21 mouse cellular contexts compared by ENCODE assay signal in the genomic region with DNA sequence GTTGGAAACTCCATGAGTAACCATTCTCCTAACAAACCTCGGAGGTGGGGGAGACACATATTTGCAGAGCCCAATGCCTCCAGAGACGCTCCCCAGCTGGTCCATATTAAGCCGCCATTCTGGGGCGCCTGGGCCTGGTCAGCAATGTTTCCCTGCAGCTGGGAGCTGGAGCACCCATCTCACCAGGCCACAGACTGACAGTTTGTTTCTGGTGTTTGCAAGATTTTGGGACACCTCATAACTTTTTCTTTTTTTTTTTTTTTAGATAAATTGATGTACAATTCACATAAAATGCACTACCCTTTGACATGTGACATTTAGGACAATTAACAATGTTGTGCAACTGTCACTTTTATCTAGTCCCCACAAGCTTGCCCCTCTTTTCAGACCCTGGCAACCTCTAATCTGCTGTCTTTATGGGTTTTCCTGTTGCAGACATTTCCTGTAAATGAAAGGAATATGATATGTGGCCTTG. TPM values are rescaled to one million over a fixed set of nuclear protein-coding genes. Genes with fewer than 3 reads are reported as not detected.
DNase-seq lines count a peak whose midpoint lies in the region; ATAC-seq and TF ChIP-seq lines count a peak whose summit lies in the region.
"Had no signal": no experiment of that assay in that cellular context is flagged by ENCODE, and none has a peak within 500 bp of the region (broad histone marks: within the 10 kb centered on the region; RNA-seq: fewer than 3 reads in every experiment).

No protein-coding gene starts in this region.

- 75% methylated on average over 4 of the region's 4 CpGs for WGBS in kidney, postnatal 0 days
- 32% methylated on average over 4 of the region's 4 CpGs for WGBS in lung, embryonic 15.5 days
- 67% methylated on average over 4 of the region's 4 CpGs for WGBS in lung, adult 2 months

- H3K9ac ChIP-seq in kidney, postnatal 0 days (ENCODE audit: low read depth, low read length): no peak overlapping the region
- no peak overlapping the region for H3K9ac ChIP-seq in lung, embryonic 15.5 days
- H3K9ac ChIP-seq in MEL (ENCODE audit: control insufficient read depth, low read depth, low read length, poor library complexity, severe bottlenecking): peak overlapping the region; percentile 35
- H3K9ac ChIP-seq: midbrain, embryonic 13.5 days; neural tube, embryonic 13.5 days had no signal

- no peak for TF ChIP-seq CTCF in kidney, postnatal 0 days (IDR thresholded peaks at IDR 0.05; ENCODE audit: low read depth)
- no peak for TF ChIP-seq CTCF in lung, adult 2 months (IDR thresholded peaks at IDR 0.05; ENCODE audit: insufficient read depth, low read length)
- TF ChIP-seq CTCF in MEL (IDR thresholded peaks at IDR 0.05 in 2 of 3, conservative IDR thresholded peaks at IDR 0.05 in 1 of 3; ENCODE audit: control insufficient read depth in 1 of 3, insufficient read depth in 1 of 3, low read depth in 2 of 3, low read length in 3 of 3, poor library complexity in 1 of 3, severe bottlenecking in 1 of 3): no peak

- H3K27me3 ChIP-seq in kidney, postnatal 0 days (ENCODE audit: insufficient read depth, low read length): no peaks in the 10 kb centered on the region
- H3K27me3 ChIP-seq in lung, embryonic 15.5 days: 0 out of 2 replicates have a peak, but pooled peaks cover 2% of the 10 kb centered on the region
- H3K27me3 ChIP-seq in MEL (ENCODE audit: control insufficient read depth in 1 of 2, insufficient read depth in 2 of 2, low read length in 2 of 2): no peaks in the 10 kb centered on the region
- H3K27me3 ChIP-seq: midbrain, embryonic 13.5 days had no signal

- no peaks in the 10 kb centered on the region for H3K9me3 ChIP-seq in kidney, postnatal 0 days (replicated peaks; ENCODE audit: low read length)
- no peaks in the 10 kb centered on the region for H3K9me3 ChIP-seq in lung, embryonic 15.5 days
- no peaks in the 10 kb centered on the region for H3K9me3 ChIP-seq in MEL (replicated peaks; ENCODE audit: insufficient read depth, low read length)
- H3K9me3 ChIP-seq: forebrain, embryonic 10.5 days; midbrain, embryonic 13.5 days; neural tube, embryonic 13.5 days had no signal

- no peak for TF ChIP-seq RAD21 in MEL (IDR thresholded peaks at IDR 0.05; ENCODE audit: low read depth, low read length)

- no peaks in the 10 kb centered on the region; the same call in 1 of the 2 replicates for H3K79me2 ChIP-seq in MEL (ENCODE audit: control insufficient read depth, insufficient read depth, low read length, poor library complexity)

- H3K4me3 ChIP-seq in kidney, postnatal 0 days (replicated peaks; ENCODE audit: low read depth, low read length): no peak overlapping the region
- H3K4me3 ChIP-seq in lung, embryonic 15.5 days: no peak overlapping the region
- H3K4me3 ChIP-seq in lung, adult 2 months (replicated peaks; ENCODE audit: extremely low read depth, low read depth, low read length): no peak overlapping the region
- H3K4me3 ChIP-seq in MEL (ENCODE audit: control insufficient read depth in 1 of 2, insufficient read depth in 1 of 2, low read depth in 2 of 2, low read length in 2 of 2): no peak overlapping the region
- H3K4me3 ChIP-seq: forebrain, embryonic 10.5 days; heart, adult 2 months; midbrain, embryonic 13.5 days; neural tube, embryonic 13.5 days had no signal

- no peak overlapping the region for H3K4me2 ChIP-seq in kidney, postnatal 0 days (ENCODE audit: low read length)
- H3K4me2 ChIP-seq in lung, embryonic 15.5 days: no peak overlapping the region
- H3K4me2 ChIP-seq: liver, embryonic 11.5 days; midbrain, embryonic 13.5 days; neural tube, embryonic 13.5 days had no signal

- H3K27ac ChIP-seq in kidney, postnatal 0 days: no peak overlapping the region
- H3K27ac ChIP-seq in lung, embryonic 15.5 days: no peak overlapping the region
- H3K27ac ChIP-seq in MEL (ENCODE audit: control insufficient read depth, low read depth, low read length): peak overlapping the region; percentile 96
- H3K27ac ChIP-seq: forebrain, embryonic 10.5 days; heart, adult 2 months; midbrain, embryonic 13.5 days; neural tube, embryonic 13.5 days; stomach, postnatal 0 days had no signal

- no peaks in the 10 kb centered on the region for H3K36me3 ChIP-seq in kidney, postnatal 0 days (ENCODE audit: insufficient read depth, low read length)
- no peaks in the 10 kb centered on the region for H3K36me3 ChIP-seq in lung, embryonic 15.5 days
- H3K36me3 ChIP-seq in MEL (ENCODE audit: control insufficient read depth in 1 of 2, insufficient read depth in 2 of 2, low read length in 2 of 2): peaks cover 0 to 23% of the 10 kb centered on the region in 2 experiments; a peak in 2 of 4 replicates
- H3K36me3 ChIP-seq: forebrain, embryonic 10.5 days; midbrain, embryonic 13.5 days; neural tube, embryonic 13.5 days had no signal

- no peak for ATAC-seq in kidney, postnatal 0 days (replicated peaks; ENCODE audit: low FRiP score, low read depth)
- ATAC-seq in lung, embryonic 15.5 days (ENCODE audit: borderline replicate concordance, extremely low read depth, low FRiP score, low TSS enrichment): peak; percentile 31; the same call in 1 of the 2 replicates
- peak; percentile 20; the same call in 1 of the 2 replicates for ATAC-seq in granulocyte monocyte progenitor cell, adult 5-6 weeks (replicated peaks; ENCODE audit: poor library complexity, severe bottlenecking)
- ATAC-seq: midbrain, embryonic 13.5 days had no signal

- no peak for TF ChIP-seq POLR2A in lung, adult 2 months (IDR thresholded peaks at IDR 0.05; ENCODE audit: borderline replicate concordance, extremely low read depth, low read depth, low read length)
- TF ChIP-seq POLR2A in MEL (IDR thresholded peaks at IDR 0.05; ENCODE audit: control insufficient read depth in 1 of 2, insufficient read depth in 1 of 2, low read depth in 1 of 2, low read length in 2 of 2, poor library complexity in 1 of 2): 0 out of 4 replicates have a peak, but pooled peaks of 1 of the 2 experiments have one; percentile 25

- peak; percentile 97 to 99 for TF ChIP-seq EP300 in MEL (IDR thresholded peaks at IDR 0.05; ENCODE audit: low read depth in 1 of 2, low read length in 2 of 2)

- H3K4me1 ChIP-seq in kidney, postnatal 0 days (replicated peaks; ENCODE audit: insufficient read depth, low read length): no peaks in the 10 kb centered on the region
- 0 out of 2 replicates have a peak, but pooled peaks cover 5% of the 10 kb centered on the region for H3K4me1 ChIP-seq in lung, embryonic 15.5 days
- H3K4me1 ChIP-seq in lung, adult 2 months (ENCODE audit: control insufficient read depth, insufficient read depth, low read length): peaks cover 7% of the 10 kb centered on the region
- peaks cover 18 to 34% of the 10 kb centered on the region in 2 experiments for H3K4me1 ChIP-seq in MEL (ENCODE audit: control insufficient read depth in 1 of 2, insufficient read depth in 2 of 2, low read length in 2 of 2)
- H3K4me1 ChIP-seq: forebrain, embryonic 10.5 days; midbrain, embryonic 13.5 days; neural tube, embryonic 13.5 days had no signal

- peak; percentile 30 for DNase-seq in kidney, postnatal 0 days (ENCODE audit: low spot score)
- no peak for DNase-seq in kidney, adult 11 months
- DNase-seq in lung, adult 2 months: no peak
- DNase-seq in MEL (ENCODE audit: low read depth, low spot score): peak; percentile 88
- no peak for DNase-seq in testis, postnatal 10 days (ENCODE audit: low spot score)
- no peak for DNase-seq in cerebellum, adult 18-20 months
- DNase-seq: adrenal gland, postnatal 14 days; cerebellum, postnatal 14 days; embryo, embryonic 11 days; heart, adult 2 months; kidney, adult 18-20 months; right cerebral cortex, adult 18-20 months; thymus, postnatal 14 days had no signal

TF ChIP-seq in MEL, 35 proteins besides CTCF, POLR2A, EP300 and RAD21 (continues in another document):
- TF ChIP-seq MXI1 (IDR thresholded peaks at IDR 0.05; ENCODE audit: low read depth, low read length): peak; percentile 65
- no peak for TF ChIP-seq USF2 (IDR thresholded peaks at IDR 0.05; ENCODE audit: borderline replicate concordance in 1 of 2, insufficient read depth in 1 of 2, low read depth in 1 of 2, low read length in 2 of 2)
- TF ChIP-seq RCOR1 (IDR thresholded peaks at IDR 0.05; ENCODE audit: low read depth, low read length): peak; percentile 75; the same call in 1 of the 2 replicates
- TF ChIP-seq KAT2A (conservative IDR thresholded peaks at IDR 0.05; ENCODE audit: low read depth, low read length): 0 out of 2 replicates have a peak, but pooled peaks have one; percentile 25
- TF ChIP-seq NRF1 (IDR thresholded peaks at IDR 0.05; ENCODE audit: insufficient read depth, low read depth, low read length, poor library complexity, severe bottlenecking): no peak
- TF ChIP-seq CHD2 (IDR thresholded peaks at IDR 0.05; ENCODE audit: low read length): no peak
- TF ChIP-seq ZNF384 (IDR thresholded peaks at IDR 0.05; ENCODE audit: low read depth, low read length): peak; percentile 94
- TF ChIP-seq E2F4 (IDR thresholded peaks at IDR 0.05; ENCODE audit: borderline replicate concordance, low read depth, low read length): no peak
- no peak for TF ChIP-seq ZMIZ1 (IDR thresholded peaks at IDR 0.05; ENCODE audit: low read depth, low read length)
- peak; percentile 51; the same call in 1 of the 2 replicates for TF ChIP-seq TBP (IDR thresholded peaks at IDR 0.05; ENCODE audit: low read depth, low read length)
- peak; percentile 97 for TF ChIP-seq SIN3A (IDR thresholded peaks at IDR 0.05; ENCODE audit: low read length)
- peak; percentile 86 for TF ChIP-seq TAL1 (IDR thresholded peaks at IDR 0.05; ENCODE audit: low read length)
- TF ChIP-seq CHD1 (IDR thresholded peaks at IDR 0.05; ENCODE audit: low read depth, low read length): no peak
- peak; percentile 96 for TF ChIP-seq ETS1 (IDR thresholded peaks at IDR 0.05; ENCODE audit: low read depth, low read length)
- TF ChIP-seq GABPA (IDR thresholded peaks at IDR 0.05; ENCODE audit: low read depth, low read length): no peak
- no peak for TF ChIP-seq POLR2AphosphoS2 (IDR thresholded peaks at IDR 0.05; ENCODE audit: low read length)
- TF ChIP-seq MAZ (IDR thresholded peaks at IDR 0.05; ENCODE audit: low read depth, low read length): 0 out of 2 replicates have a peak, but pooled peaks have one; percentile 23
- TF ChIP-seq GATA1 (IDR thresholded peaks at IDR 0.05; ENCODE audit: low read depth, low read length): peak; percentile 95
- TF ChIP-seq NELFE (IDR thresholded peaks at IDR 0.05; ENCODE audit: low read depth, low read length): no peak

RNA-seq across cellular contexts. Expression of a gene that starts 6.9 kb away (rescaled TPM):
- polyA plus RNA-seq in kidney, postnatal 0 days (2015; fragmentation: Nextera tagmentation; extraction: Ambion mirVana): 0.03 TPM in 1 of 2 replicates, not detected in the other
- 0.05 TPM in 2 replicates for polyA plus RNA-seq in lung, embryonic 15.5 days (2015; fragmentation: Nextera tagmentation; extraction: Ambion mirVana)
- polyA plus RNA-seq in lung, adult 2 months (2012; rRNA removed): 0.72 and 0.92 TPM in 2 replicates
- 0.13 and 0.31 TPM in 2 replicates for total RNA-seq in MEL (2012; rRNA removed)
- under 1 TPM in 1 of 2 experiments, not detected in 1; 0.11 TPM for polyA plus RNA-seq in MEL (2012; ENCODE audit: insufficient read depth in 1 of 2, insufficient read length in 2 of 2, low read depth in 1 of 2, low replicate concordance in 2 of 2, missing spikeins in 1 of 2)
- total RNA-seq in granulocyte monocyte progenitor cell, adult 5-6 weeks (2014; fragmentation: Nextera tagmentation): not detected in 2 replicates
- total RNA-seq in granulocyte monocyte progenitor cell, adult 5-6 weeks (2017): not detected in 2 replicates
- polyA plus RNA-seq: limb, embryonic 11.5 days; liver, embryonic 11.5 days had no signal

Comparison
In these comparisons a context has a peak if more than half of its experiments do, and no peak if none do; other contexts are left out.
1. DNase-seq: peak in kidney, postnatal 0 days (single experiment) and MEL (single experiment); none in kidney, adult 11 months (single experiment), lung, adult 2 months (single experiment), testis, postnatal 10 days (single experiment) and cerebellum, adult 18-20 months (0 of 2).